Mouse (Mus musculus) myocyte (in vitro differentiated cells): ENCODE data around the gene A2ml1.

ENCODE experiments used
- CEBPB ChIP-seq: IDR thresholded peaks from 2 replicates; pipeline ENCODE4 v1.6.1; 2011; ENCODE audit warnings: mild to moderate bottlenecking, moderate library complexity; ENCODE audit not compliant: poor library complexity, insufficient read depth, severe bottlenecking
- E2F4 ChIP-seq: IDR thresholded peaks from one replicate; pipeline ENCODE4 v1.6.1; 2011; ENCODE audit warnings: mild to moderate bottlenecking, control low read depth, moderate library complexity; ENCODE audit not compliant: insufficient read depth
- MAX ChIP-seq: IDR thresholded peaks from one replicate; pipeline ENCODE4 v1.6.1; 2011; ENCODE audit warnings: low read depth, mild to moderate bottlenecking, control low read depth
- MYOD1 ChIP-seq, 3 experiments: IDR thresholded peaks; one replicate each; pipeline ENCODE4 v1.6.1; 2011; ENCODE audit warnings: control low read depth in 2 of 3, low read depth in 2 of 3, mild to moderate bottlenecking in 2 of 3, moderate library complexity in 1 of 3; ENCODE audit not compliant: insufficient read length in 2 of 3, control insufficient read depth in 1 of 3
- MYOG ChIP-seq, 3 experiments: IDR thresholded peaks; one replicate each; pipeline ENCODE4 v1.6.1; 2011; ENCODE audit warnings: control low read depth in 2 of 3, low read depth in 2 of 3, mild to moderate bottlenecking in 2 of 3; ENCODE audit not compliant: insufficient read length in 2 of 3, control insufficient read depth in 1 of 3, insufficient read depth in 1 of 3
- POLR2A ChIP-seq: IDR thresholded peaks from one replicate; pipeline ENCODE4 v1.6.1; 2011; ENCODE audit warnings: low read depth, mild to moderate bottlenecking, control low read depth, moderate library complexity; ENCODE audit not compliant: insufficient read length
- POLR2AphosphoS2 ChIP-seq: IDR thresholded peaks from one replicate; pipeline ENCODE4 v1.6.1; 2011; ENCODE audit warnings: low read depth, control low read depth; ENCODE audit not compliant: insufficient read length
- SRF ChIP-seq: IDR thresholded peaks from one replicate; pipeline ENCODE4 v1.6.1; 2011; ENCODE audit warnings: low read depth; ENCODE audit not compliant: control insufficient read depth, insufficient read length
- USF1 ChIP-seq: IDR thresholded peaks from one replicate; pipeline ENCODE4 v1.6.1; 2011; ENCODE audit warnings: low read depth, mild to moderate bottlenecking, control low read depth, moderate library complexity

DNA sequence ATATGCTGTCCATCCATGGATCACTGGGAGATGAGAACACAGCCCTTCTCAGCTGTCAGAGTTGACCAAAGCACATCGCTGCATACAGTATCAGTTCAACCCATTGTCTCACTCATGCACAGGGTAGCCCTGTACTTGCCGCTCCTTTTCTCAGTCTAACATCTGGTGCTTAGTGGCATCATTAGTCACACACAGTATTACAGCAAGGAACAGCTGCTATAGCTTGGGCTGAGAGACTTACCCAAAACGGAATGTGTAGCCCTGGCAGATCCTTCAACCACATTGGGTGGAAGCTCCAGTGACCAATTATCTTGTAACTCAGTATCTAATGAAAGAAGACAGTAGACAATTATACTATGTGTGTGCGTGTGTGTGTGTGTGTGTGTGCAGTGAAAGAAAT lies 89.5 kb downstream of the A2ml1 start:
- TF ChIP-seq POLR2A (no peak), SRF (no peak), CEBPB (no peak), E2F4 (no peak), MYOG (IDR thresholded peaks at IDR 0.05; ENCODE audit: control insufficient read depth in 1 of 3, insufficient read depth in 1 of 3, insufficient read length in 2 of 3, low read depth in 2 of 3) (peak in 2 of 3 experiments; percentile 42 to 44), POLR2AphosphoS2 (no peak), USF1 (no peak), MAX (no peak), MYOD1 (IDR thresholded peaks at IDR 0.05; ENCODE audit: control insufficient read depth in 1 of 3, insufficient read length in 2 of 3, low read depth in 2 of 3) (peak; percentile 34 to 84 (median 83))
